ENCODE assay signal across 8 mouse cellular contexts in the genomic region with DNA sequence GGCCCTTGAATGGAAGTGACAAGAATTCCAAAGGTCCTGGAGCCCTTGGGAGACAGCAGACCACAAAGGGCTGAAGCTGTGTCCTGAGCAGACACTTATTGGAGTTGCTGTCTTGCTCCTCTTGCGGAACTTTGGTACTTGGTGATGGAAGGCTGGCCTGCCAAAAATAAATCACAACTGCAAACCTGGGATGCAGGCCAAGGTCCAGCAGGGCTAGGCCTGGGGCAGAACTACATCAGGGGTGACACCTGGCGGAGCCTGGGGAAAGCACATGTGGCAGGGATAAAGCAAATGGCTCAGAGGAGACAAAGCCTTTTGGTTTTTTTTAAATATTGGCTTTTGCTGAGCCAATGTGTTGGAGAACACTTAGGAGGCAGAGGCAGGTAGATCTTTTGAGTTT. TPM values are rescaled to one million over a fixed set of nuclear protein-coding genes. Genes with fewer than 3 reads are reported as not detected.
A peak's percentile ranks its signal among the peaks of the same experiment; 100 is the strongest.
DNase-seq lines count a peak whose midpoint lies in the region; ATAC-seq and TF ChIP-seq lines count a peak whose summit lies in the region.

No protein-coding gene starts in this region.

- H3K9me3 ChIP-seq in kidney, embryonic 15.5 days (replicated peaks) = no peaks in the 10 kb centered on the region
- H3K9me3 ChIP-seq in kidney, embryonic 14.5 days (ENCODE audit: control insufficient read depth, low read length) = no peaks in the 10 kb centered on the region; the same call in 1 of the 2 replicates
- no peaks in the 10 kb centered on the region for H3K9me3 ChIP-seq in liver, embryonic 14.5 days (ENCODE audit: control insufficient read depth, low read length)

- no peak overlapping the region for H3K4me3 ChIP-seq in kidney, embryonic 15.5 days (replicated peaks)
- 0 out of 2 replicates have a peak overlapping the region, but pooled peaks have one; percentile 6 for H3K4me3 ChIP-seq in brown adipose tissue, adult 24 weeks (ENCODE audit: insufficient read depth, low read depth, low read length)
- H3K4me3 ChIP-seq in kidney, embryonic 14.5 days (ENCODE audit: low read length) = no peak overlapping the region
- H3K4me3 ChIP-seq in liver, embryonic 14.5 days (ENCODE audit: insufficient read depth in 1 of 2, low read depth in 2 of 2, low read length in 2 of 2) = no peak overlapping the region

- WGBS in kidney, embryonic 15.5 days = 47% methylated on average over 2 of the region's 2 CpGs
- WGBS in kidney, embryonic 14.5 days = 60% methylated on average over 2 of the region's 2 CpGs
- 66% methylated on average over 2 of the region's 2 CpGs for WGBS in liver, embryonic 14.5 days (ENCODE audit: insufficient replicate concordance)

- no peaks in the 10 kb centered on the region for H3K27me3 ChIP-seq in kidney, embryonic 15.5 days
- H3K27me3 ChIP-seq in kidney, embryonic 14.5 days (ENCODE audit: control insufficient read depth, insufficient read depth, low read length) = no peaks in the 10 kb centered on the region
- H3K27me3 ChIP-seq in liver, embryonic 14.5 days (ENCODE audit: control insufficient read depth, insufficient read depth, low read length) = no peaks in the 10 kb centered on the region

- ATAC-seq in kidney, embryonic 15.5 days (replicated peaks; ENCODE audit: low FRiP score) = no peak
- 0 out of 2 replicates have a peak, but pooled peaks have one; percentile 32 for ATAC-seq in kidney, embryonic 14.5 days (ENCODE audit: low FRiP score, low TSS enrichment)
- ATAC-seq in liver, embryonic 14.5 days (ENCODE audit: insufficient read depth) = no peak

- peak; percentile 82 for DNase-seq in kidney, adult 11 months
- DNase-seq in gastrocnemius, postnatal 25 days = peak; percentile 80
- no peak for DNase-seq in liver, embryonic 14.5 days (ENCODE audit: low read depth in 3 of 3, low spot score in 3 of 3)
- DNase-seq in right cerebral cortex, postnatal 25 days = peak; percentile 25
- no peak for DNase-seq in c-Kit-positive CD71-positive TER-119-positive erythroid progenitor cells, embryonic 14.5 days (ENCODE audit: low spot score)

- TF ChIP-seq CTCF in liver, embryonic 14.5 days (IDR thresholded peaks at IDR 0.05; ENCODE audit: low read depth) = peak; percentile 73

- H3K9ac ChIP-seq in kidney, embryonic 15.5 days = no peak overlapping the region
- no peak overlapping the region for H3K9ac ChIP-seq in kidney, embryonic 14.5 days (ENCODE audit: low read depth, low read length)
- H3K9ac ChIP-seq in liver, embryonic 14.5 days (replicated peaks) = no peak overlapping the region

- no peak overlapping the region for H3K27ac ChIP-seq in kidney, embryonic 15.5 days
- 0 out of 2 replicates have a peak overlapping the region, but pooled peaks have one; percentile 15 for H3K27ac ChIP-seq in brown adipose tissue, adult 24 weeks (replicated peaks; ENCODE audit: low read depth, low read length)
- no peak overlapping the region for H3K27ac ChIP-seq in kidney, embryonic 14.5 days (ENCODE audit: low read depth, low read length)
- H3K27ac ChIP-seq in liver, embryonic 14.5 days = no peak overlapping the region

- TF ChIP-seq EP300 in liver, embryonic 14.5 days (IDR thresholded peaks at IDR 0.05; ENCODE audit: low read depth) = no peak

- H3K36me3 ChIP-seq in kidney, embryonic 15.5 days = peaks cover 38% of the 10 kb centered on the region
- peaks cover 30% of the 10 kb centered on the region for H3K36me3 ChIP-seq in kidney, embryonic 14.5 days (ENCODE audit: control insufficient read depth, insufficient read depth, low read length)
- peaks cover 29% of the 10 kb centered on the region for H3K36me3 ChIP-seq in liver, embryonic 14.5 days (replicated peaks; ENCODE audit: control insufficient read depth, insufficient read depth, low read depth)

- H3K4me1 ChIP-seq in kidney, embryonic 15.5 days = no peaks in the 10 kb centered on the region
- H3K4me1 ChIP-seq in brown adipose tissue, adult 24 weeks (ENCODE audit: control insufficient read depth, insufficient read depth, insufficient read length, low read length) = no peaks in the 10 kb centered on the region
- H3K4me1 ChIP-seq in kidney, embryonic 14.5 days (ENCODE audit: control insufficient read depth, insufficient read depth, low read length) = no peaks in the 10 kb centered on the region
- no peaks in the 10 kb centered on the region for H3K4me1 ChIP-seq in liver, embryonic 14.5 days (replicated peaks; ENCODE audit: control insufficient read depth in 2 of 2, insufficient read depth in 2 of 2, low read length in 1 of 2)

- H3K4me2 ChIP-seq in kidney, embryonic 15.5 days = no peak overlapping the region
- no peak overlapping the region for H3K4me2 ChIP-seq in kidney, embryonic 14.5 days (replicated peaks; ENCODE audit: low read depth, low read length)
- H3K4me2 ChIP-seq in liver, embryonic 14.5 days (ENCODE audit: low read depth) = no peak overlapping the region

RNA-seq across cellular contexts. Expression of gene Chchd2, which starts 8.3 kb away (rescaled TPM):
- polyA plus RNA-seq in kidney, embryonic 15.5 days (2015; fragmentation: Nextera tagmentation; extraction: Ambion mirVana) = 984 and 1,043 TPM in 2 replicates
- polyA plus RNA-seq in brown adipose tissue, adult 24 weeks (2012; ENCODE audit: insufficient read depth, insufficient read length, missing spikeins) = 1,785 and 1,958 TPM in 2 replicates
- total RNA-seq in gastrocnemius, postnatal 25 days (2021) = 100 to 1,000 TPM; 560 to 586 TPM
- polyA plus RNA-seq in kidney, embryonic 14.5 days (2014; fragmentation: Nextera tagmentation; extraction: Ambion mirVana) = 1,010 and 1,332 TPM in 2 replicates
- 452 and 500 TPM in 2 replicates for polyA plus RNA-seq in liver, embryonic 14.5 days (2012; rRNA removed)
- polyA plus RNA-seq in liver, embryonic 14.5 days (2014; fragmentation: Nextera tagmentation; extraction: Ambion mirVana) = 630 and 646 TPM in 2 replicates

RNA-seq across cellular contexts. Expression of gene Zbed5, which starts 16.6 kb away (rescaled TPM):
- 6.4 and 7.1 TPM in 2 replicates for polyA plus RNA-seq in kidney, embryonic 15.5 days (2015; fragmentation: Nextera tagmentation; extraction: Ambion mirVana)
- polyA plus RNA-seq in brown adipose tissue, adult 24 weeks (2012; ENCODE audit: insufficient read depth, insufficient read length, missing spikeins) = 0.83 and 1.9 TPM in 2 replicates
- total RNA-seq in gastrocnemius, postnatal 25 days (2021) = 1 to 10 TPM in 1 of 2 experiments, under 1 TPM in 1; 0.19 to 1.1 TPM
- polyA plus RNA-seq in kidney, embryonic 14.5 days (2014; fragmentation: Nextera tagmentation; extraction: Ambion mirVana) = 8.0 and 8.7 TPM in 2 replicates
- 0.43 and 0.70 TPM in 2 replicates for polyA plus RNA-seq in liver, embryonic 14.5 days (2012; rRNA removed)
- 0.67 and 1.4 TPM in 2 replicates for polyA plus RNA-seq in liver, embryonic 14.5 days (2014; fragmentation: Nextera tagmentation; extraction: Ambion mirVana)

RNA-seq across cellular contexts. Expression of gene Phkg1, which starts 19.4 kb away (rescaled TPM):
- 0.27 and 0.31 TPM in 2 replicates for polyA plus RNA-seq in kidney, embryonic 15.5 days (2015; fragmentation: Nextera tagmentation; extraction: Ambion mirVana)
- polyA plus RNA-seq in brown adipose tissue, adult 24 weeks (2012; ENCODE audit: insufficient read depth, insufficient read length, missing spikeins) = 2.3 and 9.8 TPM in 2 replicates
- 100 to 1,000 TPM; 297 to 365 TPM for total RNA-seq in gastrocnemius, postnatal 25 days (2021)
- polyA plus RNA-seq in kidney, embryonic 14.5 days (2014; fragmentation: Nextera tagmentation; extraction: Ambion mirVana) = 0.15 and 0.21 TPM in 2 replicates
- 0.05 and 0.10 TPM in 2 replicates for polyA plus RNA-seq in liver, embryonic 14.5 days (2012; rRNA removed)
- polyA plus RNA-seq in liver, embryonic 14.5 days (2014; fragmentation: Nextera tagmentation; extraction: Ambion mirVana) = 0.10 and 0.18 TPM in 2 replicates

RNA-seq across cellular contexts. Expression of gene Nupr1l, which starts 29.4 kb away (rescaled TPM):
- polyA plus RNA-seq in kidney, embryonic 15.5 days (2015; fragmentation: Nextera tagmentation; extraction: Ambion mirVana) = 3.6 and 4.2 TPM in 2 replicates
- polyA plus RNA-seq in brown adipose tissue, adult 24 weeks (2012; ENCODE audit: insufficient read depth, insufficient read length, missing spikeins) = 4.1 and 6.2 TPM in 2 replicates
- 1 to 10 TPM in 1 of 2 experiments, not detected in 1; 1.2 TPM for total RNA-seq in gastrocnemius, postnatal 25 days (2021)
- polyA plus RNA-seq in kidney, embryonic 14.5 days (2014; fragmentation: Nextera tagmentation; extraction: Ambion mirVana) = 3.4 and 3.5 TPM in 2 replicates
- polyA plus RNA-seq in liver, embryonic 14.5 days (2012; rRNA removed) = 0.26 and 0.61 TPM in 2 replicates
- polyA plus RNA-seq in liver, embryonic 14.5 days (2014; fragmentation: Nextera tagmentation; extraction: Ambion mirVana) = 0.71 and 0.72 TPM in 2 replicates

RNA-seq across cellular contexts. Expression of gene Sumf2, which starts 32.2 kb away (rescaled TPM):
- 55.9 and 61.2 TPM in 2 replicates for polyA plus RNA-seq in kidney, embryonic 15.5 days (2015; fragmentation: Nextera tagmentation; extraction: Ambion mirVana)
- 12.2 and 15.9 TPM in 2 replicates for polyA plus RNA-seq in brown adipose tissue, adult 24 weeks (2012; ENCODE audit: insufficient read depth, insufficient read length, missing spikeins)
- total RNA-seq in gastrocnemius, postnatal 25 days (2021) = 1 to 10 TPM; 8.4 to 8.6 TPM
- polyA plus RNA-seq in kidney, embryonic 14.5 days (2014; fragmentation: Nextera tagmentation; extraction: Ambion mirVana) = 49.0 and 58.7 TPM in 2 replicates
- 8.6 and 10.0 TPM in 2 replicates for polyA plus RNA-seq in liver, embryonic 14.5 days (2012; rRNA removed)
- 15.0 and 19.1 TPM in 2 replicates for polyA plus RNA-seq in liver, embryonic 14.5 days (2014; fragmentation: Nextera tagmentation; extraction: Ambion mirVana)

Comparison
In these comparisons a context has a peak if more than half of its experiments do, and no peak if none do; other contexts are left out.
1. DNase-seq: peak in kidney, adult 11 months (single experiment), gastrocnemius, postnatal 25 days (single experiment) and right cerebral cortex, postnatal 25 days (single experiment); none in liver, embryonic 14.5 days (0 of 3) and c-Kit-positive CD71-positive TER-119-positive erythroid progenitor cells, embryonic 14.5 days (single experiment).